Mouse (Mus musculus): Measurements from ENCODE around the gene Hes3. TPM values are rescaled to one million over a fixed set of nuclear protein-coding genes. Genes with fewer than 3 reads are reported as not detected.

Hes3 gene
- total RNA-seq, 2 experiments from 2014 or later, result not detected

- DNase-seq, result no peak
Observed at GRCm38 (mm10) chr4:152281601-152282000, 9.9 kb downstream of the Hes3 start.

DNA sequence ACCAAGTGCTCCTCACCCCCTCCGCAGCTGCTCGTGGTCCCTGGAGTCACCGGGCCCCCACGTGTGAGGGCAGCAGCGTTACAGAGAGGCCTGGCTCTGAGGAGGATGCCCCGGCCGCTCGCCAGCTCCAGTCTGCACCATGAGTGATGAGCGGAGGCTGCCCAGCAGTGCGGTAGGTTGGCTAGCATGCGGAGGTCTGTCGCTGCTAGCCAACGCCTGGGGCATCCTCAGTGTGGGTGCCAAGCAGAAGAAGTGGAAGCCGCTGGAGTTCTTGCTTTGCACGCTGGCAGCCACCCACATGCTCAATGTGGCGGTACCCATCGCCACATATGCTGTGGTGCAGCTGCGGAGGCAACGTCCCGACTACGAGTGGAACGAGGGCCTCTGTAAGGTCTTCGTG, 12.5 kb downstream of the Hes3 start:
- no peak for DNase-seq

DNA sequence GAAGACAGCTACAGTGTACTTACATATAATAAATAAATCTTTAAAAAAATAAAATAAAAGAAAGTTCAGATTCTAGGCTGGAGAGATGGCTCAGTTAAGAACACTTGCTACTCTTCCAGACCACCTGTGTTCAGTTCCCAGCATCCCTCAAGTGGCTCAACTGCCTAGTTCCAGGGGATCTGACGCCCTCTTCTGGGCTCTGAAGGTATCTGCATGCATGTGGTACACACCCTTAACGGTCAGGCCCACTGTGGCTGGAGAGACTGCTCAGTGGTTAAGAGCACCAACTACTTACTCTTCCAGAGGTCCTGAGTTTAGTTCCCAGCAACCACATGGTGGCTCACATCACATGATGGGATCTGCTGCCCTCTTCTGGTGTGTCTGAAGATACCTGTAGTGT, 13.5 kb downstream of the Hes3 start:
- no peak for DNase-seq

DNA sequence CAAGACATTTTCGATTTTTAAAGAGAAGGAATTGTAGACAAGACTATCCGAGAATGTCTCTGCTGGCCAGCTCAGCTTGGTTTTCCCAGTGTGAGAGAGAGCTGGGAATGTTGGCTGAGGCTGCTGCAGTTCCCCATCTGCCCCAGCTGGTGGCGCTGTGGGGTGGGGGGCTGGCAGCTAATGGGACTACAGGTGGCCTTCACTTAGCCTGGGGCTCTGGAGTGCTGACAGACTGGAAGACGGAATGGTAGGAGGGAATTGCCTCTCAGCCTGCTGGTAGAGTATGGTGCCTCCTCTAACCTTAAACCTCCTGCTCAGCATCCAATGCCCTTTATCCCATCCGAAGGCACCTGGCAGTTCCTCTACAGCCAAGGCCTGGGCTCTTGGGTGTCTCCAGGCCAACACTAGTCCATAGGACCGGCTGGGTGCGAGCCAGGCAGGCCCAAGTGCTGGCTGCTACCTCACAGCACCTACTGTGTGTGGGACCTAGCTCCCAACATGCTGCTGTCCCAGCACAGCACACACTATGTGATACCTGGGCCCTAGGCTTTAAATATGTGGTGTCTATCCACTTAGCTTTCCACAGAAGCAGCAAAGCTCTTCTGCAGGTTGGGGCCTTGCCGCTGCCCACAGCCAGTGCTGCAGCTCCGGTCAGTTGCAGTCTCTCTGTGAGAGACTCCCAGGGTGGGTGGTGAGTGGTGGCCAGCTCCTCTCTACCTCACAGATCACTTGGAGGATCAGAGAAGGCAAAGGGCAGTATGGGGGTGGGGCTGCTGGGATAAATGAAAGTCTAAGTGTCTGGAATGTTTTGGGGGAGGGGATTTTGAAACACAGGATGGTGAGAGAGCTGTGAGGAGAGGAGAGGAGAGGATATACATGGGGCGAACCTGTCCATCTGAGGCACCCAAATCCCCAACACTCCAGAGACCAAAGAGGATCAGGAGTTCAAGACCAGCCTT, 14.8 kb downstream of the Hes3 start:
- DNase-seq, result peak in 1 of 2 experiments; percentile 49

DNA sequence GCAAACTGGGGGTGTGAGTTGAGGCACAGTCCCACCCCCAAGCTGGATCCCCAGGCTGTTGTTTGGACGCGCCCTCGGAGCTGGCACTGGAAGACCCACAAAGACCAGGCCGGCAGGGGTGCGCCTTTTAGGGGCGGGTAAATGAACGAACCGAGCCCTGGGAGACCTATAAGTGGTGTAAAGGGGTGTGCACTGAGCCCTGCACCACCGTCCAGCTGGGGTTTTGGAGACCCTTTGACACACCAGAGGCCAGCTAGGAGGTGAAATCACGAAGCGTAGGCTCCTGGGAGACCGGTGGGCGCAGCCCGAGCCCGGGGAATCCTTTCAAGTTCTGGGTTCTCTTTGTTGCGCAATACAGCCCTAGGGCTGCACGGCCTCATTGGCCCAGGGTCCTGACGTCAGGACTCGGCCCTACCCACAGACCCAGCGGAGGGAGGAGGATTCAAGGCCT, 16.8 kb downstream of the Hes3 start:
- no peak for DNase-seq

GRCm38 (mm10) chr4:152273621-152274236, 17.7 kb downstream of the Hes3 start, which contains the start of gene Gpr153:
Gpr153 (plus strand) TSS chr4:152274232.
- DNase-seq, result peak; percentile 47 to 72

DNA sequence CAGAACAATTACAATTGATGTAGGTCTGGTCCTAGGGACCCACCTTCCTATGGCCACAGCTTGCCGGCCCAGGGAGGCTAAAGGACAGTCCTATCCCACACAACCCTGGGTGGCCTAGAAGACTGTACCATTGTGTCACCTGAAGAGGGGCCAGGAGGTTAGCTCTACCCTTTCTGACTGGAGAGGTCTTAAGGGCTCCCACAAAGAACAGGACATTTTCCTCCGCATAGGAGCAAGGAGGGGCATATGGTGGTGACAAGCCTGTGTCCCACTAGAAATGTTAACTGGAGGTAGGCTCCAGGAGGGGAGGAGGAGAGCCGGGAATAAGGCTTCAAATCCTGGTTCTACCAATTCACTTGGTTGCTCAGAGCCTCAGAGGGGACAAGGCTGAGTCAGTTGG, 18.3 kb downstream of the Hes3 start:
- DNase-seq, result no peak

DNA sequence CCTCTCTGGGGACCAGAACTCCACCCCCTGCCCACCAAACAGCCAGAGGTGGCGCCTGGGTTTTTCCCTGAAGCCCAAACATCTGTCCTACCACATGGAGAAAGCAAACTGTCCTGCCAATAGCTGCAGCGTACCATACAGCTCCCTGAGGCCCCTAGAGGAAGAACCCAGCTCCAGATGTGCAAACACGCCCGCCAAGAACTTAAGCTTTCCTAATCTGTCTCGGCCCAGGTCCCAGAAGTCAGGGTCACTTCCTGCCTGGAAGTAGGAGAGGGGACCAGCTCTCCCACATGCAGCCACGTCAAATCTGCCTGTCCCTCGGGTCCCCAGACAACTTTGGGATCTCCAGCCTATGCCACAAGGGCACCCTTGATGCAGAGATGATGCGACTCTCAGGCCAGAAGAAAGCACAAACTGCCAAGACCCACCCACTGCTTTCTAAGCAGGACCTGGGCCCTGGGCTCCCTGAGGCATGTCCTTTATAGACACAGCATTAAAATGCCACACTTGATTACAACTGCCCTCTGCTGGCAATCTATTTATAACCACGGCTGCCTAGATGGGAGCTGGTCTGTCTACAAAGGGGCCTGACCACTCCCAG, 18.9 kb downstream of the Hes3 start:
- DNase-seq, result peak; percentile 35 to 39

GRCm38 (mm10) chr4:152272006-152272405, 19.5 kb downstream of the Hes3 start:
- no peak for DNase-seq

- DNase-seq, result no peak
Observed at GRCm38 (mm10) chr4:152271334-152271733, 20.1 kb downstream of the Hes3 start.

DNA sequence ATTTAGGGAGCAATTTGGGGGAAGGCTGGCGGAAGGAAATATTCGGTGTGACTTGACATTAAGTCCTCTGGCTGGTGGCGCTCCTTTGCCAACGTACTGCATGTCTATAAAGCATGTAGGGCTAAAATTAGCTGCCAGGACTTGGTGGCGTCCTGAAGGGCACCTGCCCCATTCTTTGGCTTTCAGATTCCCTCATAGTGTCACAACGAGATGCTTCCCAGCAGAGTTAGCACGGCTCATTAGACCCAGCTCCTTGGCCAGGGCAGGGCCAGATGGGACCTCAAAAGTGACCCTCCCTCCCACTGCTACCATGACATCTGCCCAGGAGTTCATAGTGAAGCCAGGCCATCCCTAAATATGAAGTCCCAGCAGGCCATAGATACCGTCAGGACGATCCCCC, 20.9 kb downstream of the Hes3 start:
- no peak for DNase-seq

- no peak for DNase-seq
Observed at GRCm38 (mm10) chr4:152269967-152270366, 21.5 kb downstream of the Hes3 start.

DNA sequence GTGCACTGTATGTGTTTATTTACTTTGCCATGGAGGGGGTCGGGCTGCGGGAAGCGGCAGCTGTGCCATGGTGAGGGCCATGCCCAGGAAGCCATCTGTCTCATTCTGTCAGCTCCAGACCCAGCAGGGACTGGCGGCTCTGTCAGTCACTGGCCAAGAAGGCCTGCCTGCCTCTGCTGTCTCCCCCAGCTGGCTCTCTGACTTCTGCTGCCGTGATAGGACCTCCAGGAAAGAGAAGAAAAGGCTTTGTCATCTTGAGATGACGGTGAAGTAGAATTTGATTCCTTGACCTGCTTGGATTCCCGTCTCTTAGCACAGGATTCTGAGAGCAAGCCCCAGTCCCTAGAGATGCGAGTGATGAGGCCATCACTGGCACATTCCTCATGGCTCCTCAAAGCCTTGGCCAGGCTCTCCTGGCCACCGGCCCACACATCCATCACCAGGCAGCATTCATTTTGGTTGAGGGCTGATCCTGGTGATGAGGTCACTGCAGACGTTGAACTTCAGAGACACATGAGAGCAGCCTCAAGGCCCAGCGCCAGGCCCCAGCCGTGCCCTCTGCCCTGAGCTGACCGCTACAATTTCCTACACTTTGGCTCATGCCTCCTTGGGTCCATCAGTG, 23.6 kb downstream of the Hes3 start:
- peak; percentile 73 to 77 for DNase-seq

- no peak for DNase-seq
Observed at GRCm38 (mm10) chr4:152266236-152266895, 25.1 kb downstream of the Hes3 start.

GRCm38 (mm10) chr4:152265791-152266190, 25.7 kb downstream of the Hes3 start:
- no peak for DNase-seq

GRCm38 (mm10) chr4:152264867-152265568, 26.4 kb downstream of the Hes3 start:
- no peak for DNase-seq

- no peak for DNase-seq
Observed at GRCm38 (mm10) chr4:152264177-152264530, 27.3 kb downstream of the Hes3 start.

DNA sequence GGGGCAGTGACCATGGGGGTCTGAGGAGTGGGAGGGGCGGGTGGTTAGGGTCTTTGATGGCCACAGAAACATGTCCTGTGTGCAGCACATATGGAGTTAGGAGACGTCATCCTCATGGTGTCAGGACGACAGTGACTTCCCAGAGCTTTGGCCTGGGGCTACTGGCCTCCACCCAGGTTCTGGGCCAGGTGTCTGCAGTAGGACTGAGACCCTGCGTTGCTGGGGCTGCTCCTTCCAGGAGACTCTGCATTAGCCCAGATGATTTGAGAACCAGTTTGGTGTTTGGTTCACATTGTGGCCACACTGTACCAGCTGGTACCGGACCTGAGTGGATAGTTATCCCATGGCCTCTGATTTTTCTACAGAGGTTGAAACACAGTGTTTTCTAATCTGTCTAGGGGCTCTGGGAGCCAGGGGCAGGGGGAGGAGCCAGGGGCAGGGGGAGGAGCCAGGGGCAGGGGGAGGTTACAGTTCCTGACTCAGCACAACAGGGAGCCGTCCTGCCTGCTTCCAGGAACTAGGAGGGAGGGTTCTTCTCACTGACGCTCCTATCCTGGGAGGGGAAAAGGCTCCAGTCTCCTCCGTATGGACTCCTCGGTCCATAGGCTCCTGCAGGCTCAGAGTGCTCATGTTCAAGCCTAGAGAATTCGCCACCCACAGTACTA, 27.8 kb downstream of the Hes3 start:
- no peak for DNase-seq

DNA sequence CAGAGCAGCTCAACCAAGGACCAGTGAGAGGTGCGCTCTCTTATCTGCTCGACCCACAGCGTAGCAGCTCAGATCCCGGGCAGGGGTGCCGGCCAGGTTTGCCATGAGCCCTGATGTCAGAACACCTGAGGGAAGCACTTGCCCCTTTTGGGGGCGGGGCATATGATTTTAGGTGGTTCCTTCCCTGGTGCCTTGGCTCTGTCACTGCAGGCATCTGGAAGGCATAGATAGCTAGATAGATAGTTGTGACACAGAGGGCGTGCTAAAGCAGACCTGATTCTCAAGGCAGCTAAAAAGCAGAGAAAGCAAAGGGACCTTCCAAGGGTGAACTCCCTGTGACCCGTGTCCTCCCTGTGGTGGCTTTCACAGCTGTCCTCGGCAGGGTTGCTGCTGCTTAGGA, 28.4 kb downstream of the Hes3 start:
- DNase-seq, result no peak

GRCm38 (mm10) chr4:152262187-152262586, 29.3 kb downstream of the Hes3 start:
- no peak for DNase-seq

GRCm38 (mm10) chr4:152260451-152260850, 31.0 kb downstream of the Hes3 start:
- DNase-seq, result peak; percentile 36 to 63

All from adrenal gland, postnatal 36 days (tissue).